Mouse (Mus musculus) stomach, embryonic 14.5 days (tissue): ENCODE results near the gene Zmiz2. TPM values are rescaled to one million over a fixed set of nuclear protein-coding genes. Genes with fewer than 3 reads are reported as not detected.
"Not testable (repeated sequence)": the region's sequence is repeated elsewhere in the genome, so short reads cannot be mapped to it uniquely, and the experiment has no call there.

Experiments
- ATAC-seq: fragments of 200-750 bp; cut with Nextera tagmentation; 2 replicates; pipeline ENCODE4 v1.8.0; 2017; ENCODE audit warnings: low read depth, moderate TSS enrichment; ENCODE audit not compliant: insufficient number of reproducible peaks, insufficient read depth, low FRiP score
- H3K27ac ChIP-seq: fragments of 300-500 bp; sonication (generic); 2 replicates; pipeline ENCODE4 v1.5.1; 2014; ENCODE audit warnings: mild to moderate bottlenecking, low read length, moderate library complexity, mixed read lengths
- H3K27me3 ChIP-seq: fragments of 300-500 bp; sonication (generic); 2 replicates; pipeline ENCODE4 v1.6.1; 2014; ENCODE audit warnings: low read length, control low read depth, mixed read lengths; ENCODE audit not compliant: control insufficient read depth, insufficient read depth
- H3K36me3 ChIP-seq: fragments of 300-500 bp; sonication (generic); 2 replicates; pipeline ENCODE4 v1.6.1; 2014; ENCODE audit warnings: mild to moderate bottlenecking, control low read depth, low read length, moderate library complexity, mixed read lengths; ENCODE audit not compliant: control insufficient read depth, insufficient read depth
- H3K4me1 ChIP-seq: fragments of 300-500 bp; sonication (generic); 2 replicates; pipeline ENCODE4 v1.6.1; 2014; ENCODE audit warnings: low read length, control low read depth, mixed read lengths; ENCODE audit not compliant: control insufficient read depth, insufficient read depth
- H3K4me2 ChIP-seq: fragments of 300-500 bp; sonication (generic); replicated peaks from 2 replicates; pipeline ENCODE4 v1.6.1; 2014; ENCODE audit warnings: low read depth, low read length, control low read depth
- H3K4me3 ChIP-seq: fragments of 300-500 bp; sonication (generic); 2 replicates; pipeline ENCODE4 v1.5.1; 2014; ENCODE audit warnings: low read depth, low read length, control low read depth
- H3K9ac ChIP-seq: fragments of 300-500 bp; sonication (generic); replicated peaks from 2 replicates; pipeline ENCODE4 v1.6.1; 2014; ENCODE audit warnings: low read depth, mild to moderate bottlenecking, control low read depth, low read length, moderate library complexity, mixed read lengths
- H3K9me3 ChIP-seq: fragments of 300-500 bp; sonication (generic); 2 replicates; pipeline ENCODE4 v1.6.1; 2016; ENCODE audit warnings: low read depth, low read length, control low read depth; ENCODE audit not compliant: control insufficient read depth
- WGBS: fragments of 180-500 bp; shearing (Covaris S2); extraction: QIAGEN DNeasy Blood & Tissue Kit; methylation state at CpG from one replicate; pipeline ENCODE4 v1.1.7; 2014; 5-methylcytosine and 5-hydroxymethylcytosine counted together
- microRNA-seq: library from miRNA; unstranded; fragments of <30 nt; microRNA quantifications from one replicate; pipeline ENCODE4, GENCODE M21; 2016
- polyA plus RNA-seq: library from polyadenylated mRNA; unstranded; fragments of >200 nt; fragmentation: Nextera tagmentation; extraction: Ambion mirVana; gene quantifications from 2 replicates; pipeline ENCODE4 v1.2.1, GENCODE M21; 2014

Zmiz2 gene
- polyA plus RNA-seq, 1 experiment from 2014 or later = 14.3 TPM

DNA sequence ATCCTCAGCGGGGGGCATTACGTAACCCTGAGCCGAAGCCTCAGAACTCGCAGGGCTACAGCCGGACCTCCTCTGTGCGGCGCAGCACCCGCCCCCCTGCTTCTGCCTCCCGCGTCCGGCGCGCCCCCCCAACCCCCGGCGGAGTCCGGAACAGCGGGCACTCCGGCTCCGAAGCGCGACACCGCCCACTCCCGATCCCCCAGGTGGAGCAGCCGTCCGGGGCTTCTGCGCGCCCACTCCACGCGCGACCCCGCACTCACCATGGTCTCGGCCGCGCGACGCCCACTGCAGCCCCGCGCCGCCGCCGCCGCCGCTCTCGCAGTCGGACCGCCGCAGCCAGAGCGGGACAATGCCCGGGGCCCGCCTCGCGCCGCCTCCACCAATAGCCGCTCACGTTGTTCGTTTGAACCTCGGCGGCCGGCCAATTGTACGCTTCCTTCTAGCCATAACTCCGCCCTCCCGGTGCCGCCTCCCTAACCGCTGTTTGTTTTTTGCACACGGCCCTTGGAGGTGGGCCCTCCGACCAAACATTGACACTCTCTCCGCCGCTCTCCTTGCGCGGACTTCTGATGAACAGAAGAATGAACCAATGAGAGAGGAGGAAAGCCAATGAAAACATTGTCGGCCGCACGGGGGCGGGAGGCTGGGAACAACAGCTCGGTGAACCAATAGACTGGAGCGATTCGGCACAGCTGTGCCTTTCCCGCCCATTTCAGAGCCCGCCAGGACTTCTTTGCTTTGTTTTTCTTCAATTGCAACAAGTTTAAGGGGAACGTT is 55.4 kb downstream of the Zmiz2 start, which contains the start of gene H2afv:
H2afv (minus strand) TSS at position 367 of the 777 bp plus-strand sequence.
- Histone ChIP-seq H3K4me3 (peak within 1 kb of the TSS; percentile 70), H3K9me3 (no peaks in the 10 kb centered on the region), H3K36me3 (peaks cover under 1% of the 10 kb centered on the region; the same call in 1 of the 2 replicates), H3K4me1 (peaks cover 6% of the 10 kb centered on the region), H3K27ac (peak within 1 kb of the TSS; percentile 93), H3K27me3 (no peaks in the 10 kb centered on the region), H3K9ac (peak within 1 kb of the TSS; percentile 84), H3K4me2 (peak within 1 kb of the TSS; percentile 72)
- peak; percentile 99 for ATAC-seq
- under 1% methylated on average over 80 of the region's 80 CpGs for WGBS

GRCm38 (mm10) chr11:6445441-6445840 is 56.6 kb downstream of the Zmiz2 start:
- ATAC-seq = no peak
- Histone ChIP-seq H3K27ac (no peak overlapping the region), H3K27me3 (no peaks in the 10 kb centered on the region), H3K4me3 (no peak overlapping the region), H3K9ac (no peak overlapping the region), H3K9me3 (no peaks in the 10 kb centered on the region), H3K4me2 (no peak overlapping the region), H3K4me1 (peaks cover 6% of the 10 kb centered on the region), H3K36me3 (no peaks in the 10 kb centered on the region)
- WGBS = 76% methylated on average over 4 of the region's 4 CpGs

GRCm38 (mm10) chr11:6445951-6446350 is 57.1 kb downstream of the Zmiz2 start:
- Histone ChIP-seq H3K4me3 (no peak overlapping the region), H3K27me3 (no peaks in the 10 kb centered on the region), H3K4me2 (no peak overlapping the region), H3K9ac (no peak overlapping the region), H3K9me3 (no peaks in the 10 kb centered on the region), H3K36me3 (no peaks in the 10 kb centered on the region), H3K4me1 (peaks cover 6% of the 10 kb centered on the region), H3K27ac (no peak overlapping the region)
- ATAC-seq = no peak
- WGBS = 87% methylated on average over 7 of the region's 7 CpGs

GRCm38 (mm10) chr11:6447493-6447892 is 58.6 kb downstream of the Zmiz2 start:
- no peak overlapping the region for H3K9ac ChIP-seq
- no peak overlapping the region for H3K4me3 ChIP-seq
- no peaks in the 10 kb centered on the region for H3K27me3 ChIP-seq
- no peaks in the 10 kb centered on the region for H3K9me3 ChIP-seq
- H3K4me2 ChIP-seq = no peak overlapping the region
- H3K4me1 ChIP-seq = peaks cover 6% of the 10 kb centered on the region
- no peak for ATAC-seq
- H3K27ac ChIP-seq = no peak overlapping the region
- 67% methylated on average over 4 of the region's 4 CpGs for WGBS
- no peaks in the 10 kb centered on the region for H3K36me3 ChIP-seq

DNA sequence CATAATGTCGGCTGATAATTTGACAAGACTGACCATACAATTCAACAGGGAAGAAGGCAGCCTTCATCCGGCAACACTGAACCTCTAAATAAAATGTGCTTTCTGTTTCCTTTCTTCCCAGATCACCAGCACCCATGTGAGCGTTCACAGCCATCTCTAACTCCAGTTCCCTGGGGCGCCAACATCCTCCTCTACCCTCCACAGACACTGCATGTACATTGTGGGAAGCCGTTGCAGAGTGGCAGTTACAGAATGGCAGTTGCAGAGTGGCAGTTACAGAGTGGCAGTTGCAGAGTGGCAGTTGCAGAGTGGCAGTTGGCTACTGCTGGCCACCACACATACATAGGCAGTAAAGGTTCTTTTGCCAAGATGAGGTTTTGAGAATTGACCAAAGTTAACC is 59.3 kb downstream of the Zmiz2 start:
- H3K4me3 ChIP-seq, H3K4me1 ChIP-seq, H3K9ac ChIP-seq, H3K27ac ChIP-seq, H3K4me2 ChIP-seq, H3K36me3 ChIP-seq, H3K27me3 ChIP-seq, H3K9me3 ChIP-seq, ATAC-seq: not testable (repeated sequence)
- 98% methylated on average over 5 of the region's 5 CpGs for WGBS

Small RNA genes lying within 50 kb of the gene (microRNA-seq; reads per million reads assigned to microRNA genes)
- gene Mir7651 = not detected

Other genes starting within 250 kb of the Zmiz2 start
- gene A730071L15Rik, start 189.0 kb upstream of the Zmiz2 start, polyA plus RNA-seq = 0.64 and 0.93 TPM in 2 replicates
- gene Nudcd3, start 188.7 kb upstream of the Zmiz2 start, polyA plus RNA-seq = 39.8 and 42.0 TPM in 2 replicates
- gene Npc1l1, start 158.9 kb upstream of the Zmiz2 start, polyA plus RNA-seq = 0.06 and 0.08 TPM in 2 replicates
- gene Ddx56, start 121.3 kb upstream of the Zmiz2 start, polyA plus RNA-seq = 96.3 and 100 TPM in 2 replicates
- gene Tmed4, start 114.2 kb upstream of the Zmiz2 start, polyA plus RNA-seq = 119 and 125 TPM in 2 replicates
- 89.1 and 90.4 TPM in 2 replicates for gene Ogdh, start 97.4 kb upstream of the Zmiz2 start, polyA plus RNA-seq
- gene Ppia, start 26.4 kb downstream of the Zmiz2 start, polyA plus RNA-seq = 5,529 and 5,614 TPM in 2 replicates
- gene H2afv, start 55.4 kb downstream of the Zmiz2 start, polyA plus RNA-seq = 524 and 623 TPM in 2 replicates
- gene Purb, start 86.8 kb downstream of the Zmiz2 start, polyA plus RNA-seq = 34.6 and 35.5 TPM in 2 replicates
- gene Myo1g, start 131.9 kb downstream of the Zmiz2 start, polyA plus RNA-seq = 1.1 and 1.3 TPM in 2 replicates
- 82.8 and 86.2 TPM in 2 replicates for gene Ccm2, start 157.8 kb downstream of the Zmiz2 start, polyA plus RNA-seq
- gene Nacad, start 217.0 kb downstream of the Zmiz2 start, polyA plus RNA-seq = 6.1 and 9.2 TPM in 2 replicates
- 37.1 TPM in 2 replicates for gene Tbrg4, start 237.0 kb downstream of the Zmiz2 start, polyA plus RNA-seq
- gene Wap, start 249.6 kb downstream of the Zmiz2 start, polyA plus RNA-seq = not detected in 2 replicates